Mouse (Mus musculus) neural tube, embryonic 11.5 days (tissue): ENCODE results near the gene Gng2. TPM values are rescaled to one million over a fixed set of nuclear protein-coding genes. Genes with fewer than 3 reads are reported as not detected.

Experiments
- ATAC-seq: fragments of 200-750 bp; cut with Nextera tagmentation; 2 replicates; pipeline ENCODE4 v1.8.0; 2017; ENCODE audit warnings: moderate number of reproducible peaks, mild to moderate bottlenecking, moderate TSS enrichment, moderate library complexity; ENCODE audit not compliant: insufficient read depth, low FRiP score, low TSS enrichment
- DNase-seq: peaks from one replicate; pipeline ENCODE4 v3.0.0-alpha.2; 2015; ENCODE audit warnings: low spot score
- H3K27ac ChIP-seq: fragments of 300-500 bp; sonication (generic); 2 replicates; pipeline ENCODE4 v1.5.1; 2014; ENCODE audit warnings: low read depth, mild to moderate bottlenecking, low read length
- H3K27me3 ChIP-seq: fragments of 300-500 bp; sonication (generic); 2 replicates; pipeline ENCODE4 v1.6.1; 2014; ENCODE audit warnings: mild to moderate bottlenecking, low read length, mixed read lengths; ENCODE audit not compliant: control insufficient read depth, insufficient read depth
- H3K36me3 ChIP-seq: fragments of 300-500 bp; sonication (generic); 2 replicates; pipeline ENCODE4 v1.6.1; 2014; ENCODE audit warnings: mild to moderate bottlenecking, low read length, moderate library complexity, mixed read lengths; ENCODE audit not compliant: control insufficient read depth, insufficient read depth
- H3K4me1 ChIP-seq: fragments of 300-500 bp; sonication (generic); 2 replicates; pipeline ENCODE4 v1.6.1; 2014; ENCODE audit warnings: low read length, mixed read lengths; ENCODE audit not compliant: control insufficient read depth, insufficient read depth
- H3K4me2 ChIP-seq: fragments of 300-500 bp; sonication (generic); 2 replicates; pipeline ENCODE4 v1.6.1; 2014; ENCODE audit warnings: low read depth, mild to moderate bottlenecking, moderate library complexity
- H3K4me3 ChIP-seq: fragments of 300-500 bp; sonication (generic); 2 replicates; pipeline ENCODE4 v1.5.1; 2014; ENCODE audit warnings: low read depth, low read length
- H3K9ac ChIP-seq: fragments of 300-500 bp; sonication (generic); 2 replicates; pipeline ENCODE4 v1.6.1; 2014; ENCODE audit warnings: mild to moderate bottlenecking, low read length
- H3K9me3 ChIP-seq: fragments of 300-500 bp; sonication (generic); 2 replicates; pipeline ENCODE4 v1.6.1; 2016; ENCODE audit warnings: low read length; ENCODE audit not compliant: control insufficient read depth
- WGBS: fragments of 180-500 bp; shearing (Covaris S2); extraction: QIAGEN DNeasy Blood & Tissue Kit; methylation state at CpG from one replicate; pipeline ENCODE4 v1.1.7; 2014; 5-methylcytosine and 5-hydroxymethylcytosine counted together
- polyA plus RNA-seq: library from polyadenylated mRNA; unstranded; fragments of >200 nt; fragmentation: Nextera tagmentation; extraction: Ambion mirVana; gene quantifications from 2 replicates; pipeline ENCODE4 v1.2.1, GENCODE M21; 2014

Gene Gng2
- polyA plus RNA-seq, 1 experiment from 2014 or later, result 175 TPM

GRCm38 (mm10) chr14:19839600-19840332, 137.7 kb downstream of the Gng2 start:
- ATAC-seq (peak; percentile 53; the same call in 1 of the 2 replicates), DNase-seq (peak; percentile 63)
- no peaks in the 10 kb centered on the region for H3K9me3 ChIP-seq
- H3K9ac ChIP-seq, result peak overlapping the region; percentile 38
- no peaks in the 10 kb centered on the region for H3K4me1 ChIP-seq
- H3K27ac ChIP-seq, result no peak overlapping the region
- H3K36me3 ChIP-seq, result no peaks in the 10 kb centered on the region
- peak overlapping the region; percentile 32 for H3K4me2 ChIP-seq
- H3K4me3 ChIP-seq, result no peak overlapping the region
- no peaks in the 10 kb centered on the region for H3K27me3 ChIP-seq
- WGBS, result 28% methylated on average over 15 of the region's 15 CpGs

DNA sequence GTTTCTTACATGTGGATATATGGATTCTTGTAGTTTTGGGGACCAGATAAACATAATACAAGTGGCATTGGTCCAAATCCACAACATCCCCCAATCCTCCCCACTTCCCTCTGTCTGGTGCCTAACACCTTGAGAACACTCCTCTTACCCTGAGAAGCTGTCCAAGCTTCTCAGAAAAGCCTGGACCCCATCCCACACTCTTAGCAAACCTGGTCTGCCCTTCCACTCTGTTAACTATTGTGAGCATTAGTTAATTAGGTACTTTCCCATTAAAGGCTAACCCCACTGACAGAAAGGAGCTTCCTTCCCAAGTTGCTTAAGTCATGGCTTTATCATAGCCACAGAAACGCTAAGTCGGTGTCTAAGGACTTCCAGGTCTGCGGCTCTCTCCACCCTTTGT, 141.1 kb downstream of the Gng2 start:
- WGBS, result 93% methylated on average over 3 of the region's 3 CpGs
- DNase-seq, result no peak
- no peak overlapping the region for H3K4me2 ChIP-seq
- no peak overlapping the region for H3K9ac ChIP-seq
- no peaks in the 10 kb centered on the region for H3K4me1 ChIP-seq
- ATAC-seq, result no peak
- no peak overlapping the region for H3K4me3 ChIP-seq
- H3K27ac ChIP-seq, result no peak overlapping the region
- no peaks in the 10 kb centered on the region for H3K36me3 ChIP-seq
- no peaks in the 10 kb centered on the region for H3K27me3 ChIP-seq
- no peaks in the 10 kb centered on the region for H3K9me3 ChIP-seq

DNA sequence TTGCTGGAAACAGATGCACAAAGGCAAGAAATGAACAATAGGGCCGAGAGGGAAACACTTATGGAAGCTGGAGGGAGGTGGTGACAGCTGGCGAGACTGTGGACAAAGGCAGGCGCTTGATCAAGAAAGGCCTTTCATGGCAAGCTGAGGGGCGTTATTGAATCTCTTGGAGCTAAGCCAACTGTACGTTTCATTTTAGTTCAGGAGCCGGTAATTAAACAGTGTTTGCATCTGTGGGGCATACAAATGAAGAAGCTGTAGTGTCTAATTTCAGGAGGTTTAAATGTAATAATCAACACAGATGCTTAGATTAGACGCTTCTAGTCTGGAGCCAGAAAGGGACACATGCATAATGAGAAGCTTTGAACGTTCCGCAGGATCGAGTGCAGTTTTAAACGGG, 151.9 kb downstream of the Gng2 start:
- 61% methylated on average over 11 of the region's 11 CpGs for WGBS
- Histone ChIP-seq H3K4me3 (no peak overlapping the region), H3K27me3 (no peaks in the 10 kb centered on the region), H3K9me3 (no peaks in the 10 kb centered on the region), H3K36me3 (peaks cover 5% of the 10 kb centered on the region), H3K4me2 (no peak overlapping the region), H3K27ac (peak overlapping the region; percentile 67), H3K9ac (peak overlapping the region; percentile 32; the same call in 1 of the 2 replicates), H3K4me1 (peaks cover 9% of the 10 kb centered on the region; the same call in 1 of the 2 replicates)
- ATAC-seq (peak; percentile 32; the same call in 1 of the 2 replicates), DNase-seq (peak; percentile 53)

GRCm38 (mm10) chr14:19823321-19824142, 153.9 kb downstream of the Gng2 start, which contains the start of gene Rtraf:
Rtraf (minus strand) TSS chr14:19823824.
- Histone ChIP-seq H3K36me3 (peaks cover 7% of the 10 kb centered on the region), H3K9me3 (no peaks in the 10 kb centered on the region), H3K4me2 (peak within 1 kb of the TSS; percentile 63), H3K9ac (peak within 1 kb of the TSS; percentile 90), H3K27ac (0 out of 2 replicates have a peak within 1 kb of the TSS, but pooled peaks have one; percentile 63), H3K27me3 (no peaks in the 10 kb centered on the region), H3K4me3 (peak within 1 kb of the TSS; percentile 86), H3K4me1 (peaks cover 9% of the 10 kb centered on the region; the same call in 1 of the 2 replicates)
- DNase-seq, result peak; percentile 96
- WGBS, result under 1% methylated on average over 78 of the region's 80 CpGs
- ATAC-seq, result peak; percentile 96

Other genes starting within 250 kb of the Gng2 start
- gene Nid2, start 226.4 kb downstream of the Gng2 start, polyA plus RNA-seq, result 61.2 and 63.0 TPM in 2 replicates
- gene Rtraf, start 153.8 kb downstream of the Gng2 start, polyA plus RNA-seq, result 236 and 241 TPM in 2 replicates
- gene Saysd1, start 160.9 kb upstream of the Gng2 start, polyA plus RNA-seq, result 9.7 and 12.7 TPM in 2 replicates
- gene Kcnk5, start 204.2 kb upstream of the Gng2 start, polyA plus RNA-seq, result 8.8 and 9.1 TPM in 2 replicates